Mouse (Mus musculus) CD8-positive naive resting alpha-beta T cell, adult 2 months (primary cell): ENCODE measurements around the gene Tshz2.
A peak's percentile ranks its signal among the peaks of the same experiment; 100 is the strongest.

Source experiments
- DNase-seq, 2 experiments: peaks; one replicate each; pipeline ENCODE4 v3.0.0; 2022; ENCODE audit warnings: low read depth in 2 of 2, low spot score in 2 of 2

The Tshz2 gene

GRCm38 (mm10) chr2:170037346-170037745, 404.5 kb downstream of the Tshz2 start:
- DNase-seq = no peak

GRCm38 (mm10) chr2:170039772-170040171, 407.0 kb downstream of the Tshz2 start:
- DNase-seq = no peak

- DNase-seq = no peak
Measured at GRCm38 (mm10) chr2:170041101-170041500, 408.3 kb downstream of the Tshz2 start.

GRCm38 (mm10) chr2:170042471-170043213, 409.8 kb downstream of the Tshz2 start:
- DNase-seq = no peak

GRCm38 (mm10) chr2:170043290-170043689, 410.5 kb downstream of the Tshz2 start:
- no peak for DNase-seq

GRCm38 (mm10) chr2:170045896-170046295, 413.1 kb downstream of the Tshz2 start:
- peak in 1 of 2 experiments; percentile 25 for DNase-seq

GRCm38 (mm10) chr2:170046371-170047145, 413.7 kb downstream of the Tshz2 start:
- DNase-seq = no peak

GRCm38 (mm10) chr2:170048831-170049230, 416.0 kb downstream of the Tshz2 start:
- no peak for DNase-seq

GRCm38 (mm10) chr2:170050651-170051050, 417.8 kb downstream of the Tshz2 start:
- DNase-seq = peak; percentile 54 to 60

- DNase-seq = no peak
Measured at GRCm38 (mm10) chr2:170051441-170051840, 418.6 kb downstream of the Tshz2 start.

GRCm38 (mm10) chr2:170054943-170055342, 422.1 kb downstream of the Tshz2 start:
- DNase-seq = no peak

- DNase-seq = peak; percentile 64 to 70
Measured at GRCm38 (mm10) chr2:170055413-170055812, 422.6 kb downstream of the Tshz2 start.

GRCm38 (mm10) chr2:170058774-170059173, 426.0 kb downstream of the Tshz2 start:
- no peak for DNase-seq

- peak; percentile 29 to 35 for DNase-seq
Measured at GRCm38 (mm10) chr2:170060066-170060465, 427.3 kb downstream of the Tshz2 start.

GRCm38 (mm10) chr2:170062378-170062777, 429.6 kb downstream of the Tshz2 start:
- no peak for DNase-seq

GRCm38 (mm10) chr2:170069976-170070375, 437.2 kb downstream of the Tshz2 start:
- no peak for DNase-seq

GRCm38 (mm10) chr2:170070641-170071241, 437.9 kb downstream of the Tshz2 start:
- no peak for DNase-seq

- DNase-seq = no peak
Measured at GRCm38 (mm10) chr2:170076941-170077490, 444.2 kb downstream of the Tshz2 start.

- no peak for DNase-seq
Measured at GRCm38 (mm10) chr2:170078041-170078440, 445.2 kb downstream of the Tshz2 start.

GRCm38 (mm10) chr2:170078442-170079017, 445.7 kb downstream of the Tshz2 start:
- DNase-seq = no peak
